Mouse (Mus musculus) frontal cortex, adult 2 months (tissue): ENCODE data around the gene Gm43064. TPM values are rescaled to one million over a fixed set of nuclear protein-coding genes. Genes with fewer than 3 reads are reported as not detected.
"Not testable (repeated sequence)": the region's sequence is repeated elsewhere in the genome, so short reads cannot be mapped to it uniquely, and the experiment has no call there.

Experiments
- DNase-seq, 2 experiments: peaks; one replicate each; pipeline ENCODE4 v3.0.0; 2022; ENCODE audit warnings: low spot score in 1 of 2; ENCODE audit errors: extremely low spot score in 1 of 2
- polyA plus RNA-seq: library from polyadenylated mRNA; depleted of rRNA; stranded (reverse); fragments of >200 nt; gene quantifications from 2 replicates; pipeline ENCODE4 v1.2.3, GENCODE M21; 2012; rRNA removed

Gm43064 gene
- 0.20 TPM in 1 of 2 replicates, not detected in the other for polyA plus RNA-seq

DNA sequence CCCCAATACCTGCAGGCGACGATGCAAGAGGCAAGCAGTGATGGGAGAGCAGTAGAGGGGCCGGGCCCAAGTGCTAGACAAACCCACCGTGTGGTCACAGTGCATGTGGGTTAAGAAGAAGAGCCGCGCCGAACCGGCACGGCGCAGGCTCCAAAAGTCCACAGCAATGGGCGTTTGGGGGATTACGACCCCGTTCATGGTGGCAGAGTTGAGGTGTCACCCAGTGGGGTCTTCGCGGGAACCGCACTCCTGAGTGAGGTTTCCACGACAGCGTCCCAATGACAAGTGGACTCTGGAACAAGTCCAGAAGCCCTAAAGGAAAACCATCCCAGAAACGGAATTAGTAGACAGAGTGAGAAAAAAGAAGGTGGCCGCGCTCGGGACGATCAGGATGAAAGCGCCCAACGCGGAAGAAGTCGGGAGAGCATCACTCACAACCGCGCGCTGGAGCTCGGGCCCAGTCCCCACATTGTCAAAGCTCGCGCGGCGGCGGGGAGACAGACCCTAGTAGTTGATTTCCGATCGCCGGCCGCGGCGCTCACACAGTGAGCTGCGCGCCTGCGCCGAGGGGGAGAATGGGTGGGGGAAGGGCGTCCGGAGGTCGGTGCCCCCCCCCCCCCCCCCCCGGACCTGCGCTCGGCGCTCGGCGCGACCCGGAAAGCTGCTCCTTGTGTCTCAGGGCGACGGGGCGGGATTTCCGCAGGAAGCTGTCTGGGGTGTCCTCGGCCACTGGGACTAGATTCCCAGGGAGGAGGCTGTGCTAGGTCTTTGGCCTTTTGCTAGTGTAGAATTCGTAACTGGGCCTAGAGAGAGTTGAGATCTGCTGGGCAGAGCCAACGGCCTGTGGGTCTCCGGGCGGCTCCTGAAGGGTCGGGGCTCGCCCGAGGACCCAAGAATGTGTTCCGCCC, at the start of gene Gm43064, which contains the start of the genes Dclre1b and Ap4b1:
Gene Gm43064 (plus strand): TSS at position 683 of the 908 bp plus-strand sequence.
Gene Dclre1b (minus strand): TSS at position 554 of the 908 bp plus-strand sequence.
Gene Ap4b1 (plus strand): TSS at position 630 of the 908 bp plus-strand sequence.
- DNase-seq, result peak; percentile 66 to 91

DNA sequence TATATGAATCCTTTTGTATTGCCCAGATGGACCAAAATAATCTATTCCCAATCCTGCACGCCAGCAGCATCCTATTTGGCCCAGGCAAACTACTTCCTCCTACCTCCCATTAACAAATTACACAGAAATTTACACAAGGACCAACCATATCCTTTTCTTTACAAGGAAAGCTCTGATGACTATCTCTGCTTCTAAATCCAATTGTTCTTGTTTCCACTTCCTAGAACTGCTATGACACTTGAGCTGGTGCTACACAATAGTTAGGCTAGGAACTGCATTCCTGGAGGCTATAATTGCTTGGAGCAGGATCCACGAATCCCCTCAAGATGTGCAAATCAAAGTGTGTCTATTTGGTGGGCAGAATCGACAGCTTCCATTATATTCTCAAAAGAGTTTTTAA, 42.6 kb upstream of the Gm43064 start:
- DNase-seq, result no peak

DNA sequence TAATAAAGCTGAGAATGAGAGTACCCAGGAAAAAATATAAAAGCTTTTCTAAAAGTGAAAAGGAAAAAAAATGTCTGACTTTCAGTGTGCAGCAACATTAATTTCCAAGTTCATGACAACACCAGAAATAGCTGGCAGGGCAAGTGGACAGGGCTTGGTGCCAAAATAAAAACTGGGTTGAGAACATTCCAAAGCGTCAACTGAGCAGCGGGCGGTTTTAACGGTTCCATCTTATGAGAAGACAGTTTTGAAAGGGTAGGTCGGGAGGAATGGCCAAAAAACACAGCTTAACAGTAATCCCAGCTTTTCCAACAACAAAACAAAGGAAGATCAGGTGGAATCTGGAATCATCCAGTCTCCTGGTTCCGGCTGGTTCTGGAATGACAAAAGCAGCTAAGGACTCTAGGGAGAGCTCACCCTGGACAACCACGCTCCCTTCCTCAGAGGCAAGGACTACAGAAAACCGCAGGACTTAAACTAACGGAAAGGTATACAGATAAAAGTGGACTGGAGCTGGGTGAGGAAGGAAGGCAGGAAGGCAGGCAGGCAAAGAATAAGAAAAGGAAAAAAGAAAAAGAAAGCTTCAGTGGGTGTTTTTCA, 37.7 kb upstream of the Gm43064 start:
- DNase-seq, result peak in 1 of 2 experiments; percentile 48

DNA sequence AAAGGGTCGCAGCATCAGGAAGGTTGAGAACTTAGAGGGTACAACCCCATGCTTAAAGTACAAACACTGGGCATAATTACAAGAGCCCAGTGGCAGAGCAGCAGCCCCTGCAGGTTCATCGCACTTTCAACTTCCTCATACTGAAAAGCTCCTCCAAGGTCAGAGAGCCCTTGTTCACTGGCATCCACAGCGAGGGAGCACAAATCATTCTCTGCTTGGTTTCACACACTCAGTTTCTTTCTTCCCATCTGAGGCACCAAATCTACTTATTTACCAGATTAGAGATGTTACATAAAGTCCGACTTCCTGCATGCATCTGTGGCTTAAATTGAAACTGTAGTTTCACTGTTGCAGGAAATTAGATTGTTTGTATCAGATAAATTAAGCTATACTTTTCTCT, 36.5 kb upstream of the Gm43064 start:
- DNase-seq, result no peak

DNA sequence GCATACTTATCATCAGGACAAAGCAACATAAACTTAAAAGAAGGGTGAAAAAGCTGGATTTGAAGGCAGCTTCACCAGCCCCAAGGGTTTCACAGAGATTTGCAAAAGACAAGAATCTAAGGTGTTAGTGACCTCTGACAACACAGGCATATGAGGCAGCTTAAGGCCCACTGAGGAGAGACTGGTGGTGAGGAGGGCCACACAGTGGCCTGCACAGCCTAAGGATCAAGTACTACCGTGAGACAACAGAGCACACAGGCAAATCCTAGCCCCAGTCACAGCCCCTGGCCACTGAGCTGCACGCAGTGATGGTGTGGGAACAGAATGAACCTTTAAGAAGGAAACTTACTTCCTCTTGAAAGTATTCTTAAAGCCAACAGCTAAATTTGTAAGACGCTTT, 35.9 kb upstream of the Gm43064 start:
- DNase-seq, result no peak

DNA sequence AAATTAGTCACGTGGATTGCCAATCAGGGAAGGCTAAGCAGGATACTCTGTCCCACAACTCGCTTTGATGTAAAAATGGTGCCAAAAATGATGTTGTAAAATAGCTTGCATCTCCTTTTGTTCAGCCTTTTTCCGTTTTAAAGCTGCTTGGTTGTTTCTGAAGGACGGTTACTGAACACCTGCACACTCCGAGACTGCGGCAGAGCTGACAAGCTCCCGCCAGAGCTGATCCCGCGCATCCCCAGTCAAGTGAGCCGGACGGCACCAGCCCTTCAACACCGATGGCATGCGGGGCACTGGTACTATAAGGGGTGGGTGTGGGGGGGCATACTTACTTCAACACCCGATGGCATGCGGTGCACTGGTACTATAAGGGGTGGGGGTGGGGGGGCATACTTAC, 35.4 kb upstream of the Gm43064 start:
- DNase-seq, result no peak

DNA sequence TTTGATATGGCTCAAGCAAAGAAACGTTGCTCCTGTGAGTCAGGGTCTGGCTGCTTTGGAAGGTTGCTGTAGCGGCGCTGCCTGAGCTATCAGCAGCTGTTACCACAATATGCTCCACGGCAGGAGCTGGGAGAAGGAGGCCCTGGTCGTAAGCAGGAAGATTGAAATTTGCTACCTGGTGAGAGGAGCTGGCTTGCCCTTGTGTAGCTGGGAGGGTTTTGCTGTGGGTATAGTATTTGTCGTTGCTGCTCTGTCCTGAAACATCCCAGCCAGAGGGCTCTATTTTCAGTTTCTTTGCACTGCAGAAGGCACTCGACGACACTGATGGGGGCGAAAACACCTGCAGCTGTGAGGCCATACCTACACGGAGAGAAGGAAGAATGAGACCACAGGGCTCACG, 31.4 kb upstream of the Gm43064 start:
- peak in 1 of 2 experiments; percentile 22 for DNase-seq

DNA sequence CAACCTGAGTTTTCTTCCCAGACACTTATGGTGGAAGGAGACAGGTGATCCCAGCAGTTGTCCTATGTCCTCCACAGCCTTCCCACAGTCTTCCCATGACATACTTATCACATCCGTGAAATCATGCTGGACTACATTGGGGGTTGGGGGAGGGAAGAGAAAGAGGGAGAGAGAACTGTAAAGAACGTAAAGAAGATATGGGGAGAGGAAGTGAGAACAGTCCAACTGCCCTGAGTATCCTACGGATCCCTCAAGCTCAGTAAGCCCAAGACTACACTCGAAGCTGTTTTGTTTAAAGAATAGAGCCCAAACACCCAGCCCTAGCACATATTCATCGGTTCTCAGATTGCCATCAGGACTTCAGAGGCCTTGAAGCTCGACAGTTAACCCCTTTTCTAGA, 30.7 kb upstream of the Gm43064 start:
- DNase-seq, result no peak

DNA sequence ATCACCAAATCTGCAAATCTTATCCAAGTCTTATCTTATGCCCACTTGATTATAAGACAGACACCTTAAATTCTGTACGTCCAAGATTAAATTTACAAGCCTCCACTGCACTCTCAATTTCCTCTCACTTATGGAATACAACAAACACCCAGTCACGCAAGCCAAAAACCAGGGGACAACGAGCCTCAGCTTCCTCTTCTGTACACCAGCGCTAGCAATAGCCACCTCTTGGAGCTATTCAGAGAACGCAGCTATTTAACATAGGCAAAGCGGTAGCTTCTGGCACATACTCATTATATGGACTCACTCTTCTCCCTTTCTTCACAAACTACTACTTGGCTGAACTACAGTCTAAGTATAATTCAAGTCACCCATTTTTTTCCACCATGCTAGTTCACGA, 30.2 kb upstream of the Gm43064 start:
- no peak for DNase-seq

DNA sequence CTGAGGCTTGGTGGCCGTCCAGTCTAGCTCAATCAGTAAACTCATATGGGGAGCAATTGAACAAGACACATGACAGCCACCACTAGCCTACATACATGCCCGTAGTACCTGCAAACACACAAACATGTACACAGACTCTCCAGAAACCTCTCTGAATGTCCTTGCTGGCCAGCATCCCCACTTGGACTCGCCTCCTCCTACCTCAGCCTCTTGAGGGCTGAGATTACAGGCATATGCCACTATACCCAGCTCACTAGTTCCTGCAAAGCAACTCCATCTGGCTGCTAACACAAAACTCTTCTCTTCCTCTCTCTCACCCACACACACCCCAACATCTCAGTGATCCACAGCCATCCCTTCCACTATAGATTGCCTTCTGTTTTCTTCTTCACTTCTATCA, 29.1 kb upstream of the Gm43064 start:
- peak in 1 of 2 experiments; percentile 51 for DNase-seq

DNA sequence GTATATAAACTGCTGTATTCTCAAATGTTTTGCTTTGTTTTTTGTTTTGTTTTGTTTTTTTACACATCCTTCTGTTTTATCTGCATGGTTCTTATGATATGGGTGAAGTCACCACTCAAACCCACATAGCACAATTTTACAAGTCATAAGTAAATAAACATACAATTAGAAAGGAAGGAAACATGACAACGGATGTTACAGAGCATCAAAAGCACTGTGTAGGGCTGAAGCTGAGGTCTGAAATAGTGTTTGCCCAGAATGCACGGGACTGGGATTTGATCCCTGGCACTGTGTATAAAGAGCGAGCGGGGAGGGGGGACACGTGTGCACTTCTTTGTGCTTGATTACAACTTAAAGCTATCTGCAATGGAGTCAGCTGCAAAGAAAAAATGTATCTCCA, 28.6 kb upstream of the Gm43064 start:
- DNase-seq, result no peak

DNA sequence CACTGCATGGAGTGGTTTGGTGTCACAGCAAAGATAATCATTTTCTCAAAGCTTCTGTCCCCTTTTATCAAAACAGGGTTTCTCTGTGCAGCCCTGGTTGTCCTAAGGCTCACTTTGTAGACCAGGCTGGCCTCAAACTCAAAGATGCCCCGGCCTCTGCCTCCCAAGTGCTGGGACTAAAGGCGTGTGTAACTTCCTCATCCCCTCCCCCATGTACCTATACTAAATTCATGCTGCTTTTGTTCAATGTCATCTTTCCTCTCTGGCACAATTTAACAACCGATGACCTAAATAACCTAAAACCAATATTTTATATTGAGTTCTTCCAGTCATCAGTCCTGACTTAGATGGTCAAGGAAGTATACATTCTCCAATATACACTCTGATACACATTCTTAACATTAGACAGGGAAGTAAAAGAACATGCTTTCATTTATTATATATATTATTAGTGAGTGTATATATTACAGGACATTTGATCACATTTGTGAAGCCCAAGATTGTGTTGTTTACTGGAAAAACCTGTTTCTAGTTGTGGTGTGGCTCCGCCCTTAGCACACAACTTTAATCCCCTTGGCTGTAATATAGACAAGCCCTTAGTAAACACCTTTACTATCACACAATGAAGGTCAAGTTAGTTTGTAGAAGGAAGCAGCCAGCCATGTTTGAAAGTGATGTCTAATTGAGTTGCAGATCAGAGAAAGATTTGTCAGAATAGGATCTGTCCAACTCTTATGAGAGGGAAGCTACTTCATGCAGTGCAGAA, 26.3 kb upstream of the Gm43064 start:
- DNase-seq, result no peak

DNA sequence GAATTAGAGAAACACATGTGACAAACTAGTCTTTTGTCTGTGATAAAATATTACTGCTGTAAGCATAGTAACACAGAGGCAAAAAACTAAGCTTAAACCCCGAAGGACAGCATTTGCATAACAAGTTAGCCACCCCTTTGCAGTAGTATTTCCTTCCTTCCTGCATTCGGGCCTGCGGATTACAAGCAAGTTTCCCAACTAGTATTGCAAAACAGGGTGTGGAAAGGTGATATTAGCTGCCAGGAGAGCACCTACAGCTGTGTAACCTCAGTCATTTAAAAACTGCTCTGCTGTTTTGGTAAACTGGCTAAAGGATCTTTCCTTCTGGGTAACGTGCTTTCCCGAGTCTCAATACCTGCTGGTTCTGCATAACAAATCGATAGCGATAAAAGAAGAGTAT, 22.1 kb upstream of the Gm43064 start:
- DNase-seq, result no peak

DNA sequence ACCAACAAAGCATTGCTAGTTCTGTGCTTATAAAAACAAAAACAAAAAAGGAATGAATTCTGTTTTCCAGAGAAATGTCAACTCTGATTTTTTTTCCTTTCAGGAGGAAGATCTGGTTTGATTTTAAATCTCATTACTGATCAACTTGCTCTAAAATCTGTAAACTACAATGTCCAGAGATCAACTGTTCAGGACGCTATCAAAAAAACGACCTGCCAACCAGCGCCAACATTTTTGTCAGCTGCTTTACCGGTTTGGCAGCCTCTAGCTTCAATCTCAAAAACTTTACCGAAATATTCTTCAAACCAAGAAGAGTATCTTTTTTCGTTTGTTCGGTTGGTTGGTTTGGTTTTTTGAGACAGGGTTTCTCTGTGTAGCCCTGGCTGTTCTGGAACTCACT, 20.3 kb upstream of the Gm43064 start:
- DNase-seq, result no peak

DNA sequence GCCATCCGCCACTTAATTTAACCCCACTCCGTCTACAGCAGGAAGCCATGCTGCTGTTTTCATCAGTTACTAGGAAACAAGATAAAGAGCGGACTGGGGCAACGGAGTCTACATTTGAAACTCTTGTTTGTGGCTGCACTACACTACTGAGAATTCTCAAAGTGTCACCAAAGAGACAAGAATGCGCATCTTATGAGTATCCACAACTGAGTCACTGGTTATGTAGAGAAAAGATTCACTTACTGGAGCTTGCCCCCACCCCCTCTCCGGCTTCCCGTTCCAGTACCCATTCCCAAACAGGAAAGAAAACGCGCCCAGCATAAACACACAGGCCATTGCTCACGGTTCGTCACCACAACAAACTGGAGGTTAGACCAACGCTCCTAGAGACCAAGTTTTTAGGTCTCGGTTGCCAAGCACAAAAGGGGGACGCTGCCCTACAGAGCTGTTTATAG, 19.5 kb upstream of the Gm43064 start:
- peak in 1 of 2 experiments; percentile 32 for DNase-seq

DNA sequence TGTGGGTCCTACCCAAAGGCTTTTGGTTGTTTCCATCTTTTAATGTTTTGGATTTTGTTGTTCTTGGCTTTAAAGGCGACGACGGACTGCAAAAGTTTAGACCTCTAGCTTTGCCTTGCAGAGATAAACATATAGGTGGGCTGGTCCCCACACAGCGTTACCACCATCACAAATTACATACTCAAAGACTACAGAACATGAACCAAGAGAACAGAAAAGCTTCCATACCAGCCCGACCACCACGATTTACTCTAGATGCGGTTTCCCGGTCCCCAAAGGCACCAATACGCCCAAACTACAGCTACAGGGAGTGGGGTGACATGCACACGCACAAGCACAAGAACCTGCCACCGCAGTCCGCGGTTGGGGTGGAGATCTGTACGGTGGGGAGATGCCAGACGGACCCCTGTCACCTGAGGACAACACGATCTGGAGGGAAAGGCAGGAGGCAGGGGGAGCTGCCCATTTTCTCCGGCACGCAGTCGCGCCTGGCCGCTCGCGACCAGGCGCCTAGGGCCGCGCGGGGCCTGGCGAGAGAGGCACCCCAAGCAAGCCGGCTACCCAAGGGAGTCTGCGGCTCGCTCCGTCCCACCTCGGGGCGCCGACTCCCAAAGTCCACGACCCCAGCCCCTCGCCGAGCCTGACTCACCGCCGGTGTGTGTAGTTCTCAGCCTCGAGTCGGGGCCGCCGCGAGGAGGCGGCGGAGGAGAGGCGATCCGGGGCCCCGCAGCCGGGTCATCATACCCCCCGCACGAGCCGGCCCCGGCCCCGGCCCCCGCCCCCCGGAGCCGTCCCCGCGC, 18.8 kb upstream of the Gm43064 start:
- no peak for DNase-seq

DNA sequence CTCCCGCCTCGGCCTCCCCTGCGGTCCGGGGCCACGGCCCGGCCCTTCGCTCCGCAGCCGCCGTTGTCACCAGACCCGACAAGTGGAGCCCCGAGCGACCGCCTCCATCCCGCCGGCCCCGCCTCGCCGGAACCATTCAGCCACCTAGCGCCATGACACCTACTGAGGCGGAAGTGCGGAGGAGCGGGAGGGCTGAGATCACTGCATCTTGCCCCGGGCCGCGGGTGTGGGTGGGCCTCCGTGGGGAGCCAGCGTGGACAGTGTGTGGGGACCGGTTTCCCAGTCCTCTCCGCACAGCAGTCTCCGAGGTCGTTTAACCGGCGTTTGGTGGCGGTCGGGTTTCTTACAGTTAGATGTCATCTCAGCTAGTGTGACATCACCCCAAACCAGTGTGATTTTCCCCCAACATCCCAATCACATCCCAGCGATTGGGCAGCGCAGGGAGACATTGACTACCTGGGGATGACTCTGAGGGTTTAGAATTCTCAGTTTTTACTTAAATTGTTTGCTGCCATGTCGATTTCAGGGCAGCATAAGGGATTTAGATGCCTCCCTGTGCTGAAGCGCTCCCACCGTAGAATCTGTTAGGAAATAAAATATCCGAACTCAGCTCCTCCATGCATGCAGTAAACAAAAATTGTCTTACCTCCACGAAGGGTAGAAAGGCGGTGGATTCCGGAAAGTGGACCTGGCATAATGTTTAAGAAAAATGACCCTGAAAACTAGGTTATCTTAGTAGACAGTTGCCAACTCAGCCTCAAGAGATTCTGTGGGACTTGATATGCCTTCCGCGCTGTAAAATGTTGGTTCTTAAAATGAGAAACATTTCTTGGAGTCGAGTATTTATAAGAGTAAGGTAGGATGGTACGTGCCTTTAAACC, 17.9 kb upstream of the Gm43064 start, which contains the start of gene Hipk1:
Gene Hipk1 (minus strand): TSS at position 334 of the 881 bp plus-strand sequence.
- peak; percentile 85 to 95 for DNase-seq

DNA sequence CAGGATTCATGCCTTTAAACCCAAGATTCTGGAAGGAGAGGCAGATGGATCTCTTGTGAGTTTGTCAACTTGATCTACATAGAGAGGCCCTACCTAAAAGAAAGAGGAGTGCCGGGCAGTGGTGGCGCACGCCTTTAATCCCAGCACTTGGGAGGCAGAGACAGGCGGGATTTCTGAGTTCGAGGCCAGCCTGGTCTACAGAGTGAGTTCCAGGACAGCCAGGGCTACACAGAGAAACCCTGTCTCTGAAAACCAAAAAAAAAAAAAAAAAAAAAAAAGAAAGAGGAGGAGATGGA, 17.3 kb upstream of the Gm43064 start:
- DNase-seq, result not testable (repeated sequence)

DNA sequence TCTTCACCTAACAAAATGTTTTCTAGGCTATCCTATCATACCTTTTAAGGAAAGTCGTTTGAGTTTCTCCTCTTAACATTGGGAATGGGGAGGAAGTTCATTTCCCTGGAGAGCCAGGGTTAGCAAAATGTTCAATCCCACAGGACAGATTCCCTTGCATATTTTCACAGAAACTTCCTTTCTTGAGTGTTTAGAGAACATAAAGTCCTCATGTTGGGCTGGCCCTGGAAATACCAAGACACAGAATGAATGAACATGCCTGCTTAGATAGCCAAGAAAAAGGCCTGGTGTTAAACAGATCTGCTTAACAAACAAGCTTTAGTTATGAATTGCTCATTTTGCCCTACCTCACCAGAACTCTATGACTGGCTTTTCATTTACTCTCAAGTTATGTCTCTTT, 16.8 kb upstream of the Gm43064 start:
- no peak for DNase-seq
